Mouse (Mus musculus) myocyte (in vitro differentiated cells): ENCODE measurements at regions not wholly inside any gene's neighbourhood (a gene's known extent, or its start where the extent isn't known, plus 50 kb on each side); places are given as distances from the start of the nearest gene placed in this dataset.

Experiments used
- POLR2A ChIP-seq: IDR thresholded peaks from one replicate; pipeline ENCODE4 v1.6.1; 2011; ENCODE audit warnings: low read depth, mild to moderate bottlenecking, control low read depth, moderate library complexity; ENCODE audit not compliant: insufficient read length
- TCF12 ChIP-seq: IDR thresholded peaks from one replicate; pipeline ENCODE4 v1.6.1; 2011; ENCODE audit warnings: mild to moderate bottlenecking, control low read depth; ENCODE audit not compliant: poor library complexity, insufficient read depth, severe bottlenecking

GRCm38 (mm10) chr17:10097691-10098090, 222.0 kb downstream of the Qk start:
- TF ChIP-seq POLR2A (no peak), TCF12 (no peak)
